Mouse (Mus musculus) T-helper 1 cell (primary cell): ENCODE measurements around the gene Ccr6.
"Not testable (repeated sequence)": the region's sequence is repeated elsewhere in the genome, so short reads cannot be mapped to it uniquely, and the experiment has no call there.

ENCODE experiments used
- in situ Hi-C: fragments of 300-600 bp; cut with MboI, MseI; formaldehyde crosslinking; loops from one replicate; pipeline ENCODE4 v1.15.1; 2025; ENCODE audit warnings: high pct_unique_total_duplicates

Ccr6 gene

GRCm38 (mm10) chr17:8233618-8234214, 2.1 kb upstream of the Ccr6 start:
- in situ Hi-C loops: no loop called here

- in situ Hi-C loops: no loop called here
Observed at GRCm38 (mm10) chr17:8234537-8234936, 1.3 kb upstream of the Ccr6 start.

- in situ Hi-C loops: no loop called here
Observed at GRCm38 (mm10) chr17:8238012-8238710, 2.3 kb downstream of the Ccr6 start.

- in situ Hi-C loops: no loop called here
Observed at GRCm38 (mm10) chr17:8239561-8239960, 3.7 kb downstream of the Ccr6 start.

GRCm38 (mm10) chr17:8240517-8240916, 4.7 kb downstream of the Ccr6 start:
- in situ Hi-C loops: no loop called here

GRCm38 (mm10) chr17:8241645-8242044, 5.8 kb downstream of the Ccr6 start:
- in situ Hi-C loops: no loop called here

- in situ Hi-C loops: no loop called here
Observed at GRCm38 (mm10) chr17:8242186-8242585, 6.3 kb downstream of the Ccr6 start.

- in situ Hi-C loops: no loop called here
Observed at GRCm38 (mm10) chr17:8244124-8244523, 8.3 kb downstream of the Ccr6 start.

GRCm38 (mm10) chr17:8246102-8246754, 10.4 kb downstream of the Ccr6 start:
- in situ Hi-C loops: no loop called here

- in situ Hi-C loops: no loop called here
Observed at GRCm38 (mm10) chr17:8251704-8252103, 15.9 kb downstream of the Ccr6 start.

GRCm38 (mm10) chr17:8254268-8254667, 18.4 kb downstream of the Ccr6 start:
- in situ Hi-C loops: no loop called here

GRCm38 (mm10) chr17:8254914-8255313, 19.1 kb downstream of the Ccr6 start:
- in situ Hi-C loops: no loop called here

GRCm38 (mm10) chr17:8255583-8255982, 19.7 kb downstream of the Ccr6 start:
- in situ Hi-C loops: no loop called here

- in situ Hi-C loops: no loop called here
Observed at GRCm38 (mm10) chr17:8256982-8257381, 21.1 kb downstream of the Ccr6 start.

GRCm38 (mm10) chr17:8264638-8265037, 28.8 kb downstream of the Ccr6 start:
- in situ Hi-C loops: not testable (repeated sequence)

GRCm38 (mm10) chr17:8272054-8272749, 36.4 kb downstream of the Ccr6 start:
- in situ Hi-C loops: no loop called here

- in situ Hi-C loops: no loop called here
Observed at GRCm38 (mm10) chr17:8272951-8273350, 37.1 kb downstream of the Ccr6 start.

- in situ Hi-C loops: no loop called here
Observed at GRCm38 (mm10) chr17:8276071-8276470, 40.2 kb downstream of the Ccr6 start.

GRCm38 (mm10) chr17:8276680-8277079, 40.8 kb downstream of the Ccr6 start:
- in situ Hi-C loops: no loop called here

- in situ Hi-C loops: no loop called here
Observed at GRCm38 (mm10) chr17:8277266-8277665, 41.4 kb downstream of the Ccr6 start.

- in situ Hi-C loops: no loop called here
Observed at GRCm38 (mm10) chr17:8278356-8278755, 42.5 kb downstream of the Ccr6 start.

- in situ Hi-C loops: no loop called here
Observed at GRCm38 (mm10) chr17:8282821-8283525, 47.1 kb downstream of the Ccr6 start, which contains the start of gene Mpc1. Mpc1 (plus strand) TSS chr17:8282904.
